Mouse (Mus musculus) layer of hippocampus, adult 9-11 months (tissue): ENCODE data around the gene Wars2.

Experiments used
- DNase-seq: peaks from one replicate; pipeline ENCODE4 v3.0.0; 2022

The Wars2 gene

DNA sequence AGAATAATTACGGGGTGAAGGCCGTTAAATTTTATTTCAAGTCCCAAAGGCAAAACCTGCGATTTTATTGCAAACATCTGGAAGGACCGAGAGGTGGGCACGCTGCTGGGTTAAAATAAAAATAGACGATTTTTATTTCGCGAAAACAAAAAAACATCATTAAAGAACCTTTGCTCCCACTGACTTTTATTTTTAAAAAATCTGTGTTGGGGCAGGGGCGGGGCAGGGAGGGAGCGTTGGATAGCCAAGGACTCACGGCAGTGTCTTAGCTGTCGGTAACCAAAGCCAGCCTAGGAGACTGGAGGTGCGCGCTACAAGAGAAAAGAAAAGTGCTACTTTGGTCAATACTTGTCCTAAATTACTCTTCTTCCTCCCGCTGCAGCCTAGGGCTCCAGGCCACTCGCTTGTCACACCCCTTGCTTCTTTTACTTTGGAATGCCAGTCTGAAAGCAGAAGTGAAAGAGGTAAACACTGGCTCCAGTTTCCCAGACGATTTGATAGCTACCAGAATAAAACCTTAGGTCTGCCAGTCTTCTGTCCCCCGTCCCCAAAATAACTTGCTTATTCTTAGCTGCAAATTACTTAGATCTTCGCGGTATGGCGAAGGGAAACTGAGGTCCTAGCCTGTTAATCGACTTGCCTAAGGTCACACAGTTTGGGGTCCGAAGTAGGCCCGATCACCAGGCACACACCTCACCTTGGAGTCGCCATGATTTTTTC is 108.1 kb downstream of the Wars2 start:
- DNase-seq, result no peak

DNA sequence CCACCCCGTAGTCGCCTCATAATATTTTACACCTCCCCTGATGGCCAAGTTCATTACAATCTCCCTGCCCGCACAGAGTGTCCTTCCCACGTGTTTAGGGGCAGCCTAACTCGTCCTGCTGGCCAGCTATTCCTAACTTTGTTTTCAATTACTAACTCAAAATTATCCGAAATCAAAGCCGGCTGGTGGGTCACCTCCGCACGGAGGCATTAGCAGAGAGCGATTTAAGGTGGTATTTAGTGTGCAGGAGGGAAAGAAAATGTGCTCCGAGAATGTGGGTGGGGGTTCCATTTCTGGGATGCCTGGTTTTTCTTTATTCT is 108.6 kb downstream of the Wars2 start:
- no peak for DNase-seq

DNA sequence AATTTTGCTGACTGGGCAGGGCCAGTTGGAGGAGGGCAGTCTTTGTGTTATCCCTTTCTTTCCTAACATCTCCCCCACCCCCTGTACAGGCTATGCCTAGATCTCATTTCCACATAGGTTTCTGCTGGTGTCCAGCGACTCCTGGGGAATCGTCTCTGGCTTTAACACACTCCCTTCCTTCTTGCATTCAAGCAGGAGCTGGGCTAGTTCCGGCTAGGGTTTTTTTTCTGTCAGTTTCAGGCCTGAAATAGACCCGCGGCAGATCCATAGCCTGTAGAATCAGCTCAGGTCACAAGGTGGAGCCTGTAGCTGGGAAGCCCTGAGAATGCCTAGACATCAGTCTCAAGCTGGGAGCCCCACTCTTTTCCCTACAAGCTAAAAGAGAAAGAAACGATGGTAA is 109.0 kb downstream of the Wars2 start:
- DNase-seq, result no peak

DNA sequence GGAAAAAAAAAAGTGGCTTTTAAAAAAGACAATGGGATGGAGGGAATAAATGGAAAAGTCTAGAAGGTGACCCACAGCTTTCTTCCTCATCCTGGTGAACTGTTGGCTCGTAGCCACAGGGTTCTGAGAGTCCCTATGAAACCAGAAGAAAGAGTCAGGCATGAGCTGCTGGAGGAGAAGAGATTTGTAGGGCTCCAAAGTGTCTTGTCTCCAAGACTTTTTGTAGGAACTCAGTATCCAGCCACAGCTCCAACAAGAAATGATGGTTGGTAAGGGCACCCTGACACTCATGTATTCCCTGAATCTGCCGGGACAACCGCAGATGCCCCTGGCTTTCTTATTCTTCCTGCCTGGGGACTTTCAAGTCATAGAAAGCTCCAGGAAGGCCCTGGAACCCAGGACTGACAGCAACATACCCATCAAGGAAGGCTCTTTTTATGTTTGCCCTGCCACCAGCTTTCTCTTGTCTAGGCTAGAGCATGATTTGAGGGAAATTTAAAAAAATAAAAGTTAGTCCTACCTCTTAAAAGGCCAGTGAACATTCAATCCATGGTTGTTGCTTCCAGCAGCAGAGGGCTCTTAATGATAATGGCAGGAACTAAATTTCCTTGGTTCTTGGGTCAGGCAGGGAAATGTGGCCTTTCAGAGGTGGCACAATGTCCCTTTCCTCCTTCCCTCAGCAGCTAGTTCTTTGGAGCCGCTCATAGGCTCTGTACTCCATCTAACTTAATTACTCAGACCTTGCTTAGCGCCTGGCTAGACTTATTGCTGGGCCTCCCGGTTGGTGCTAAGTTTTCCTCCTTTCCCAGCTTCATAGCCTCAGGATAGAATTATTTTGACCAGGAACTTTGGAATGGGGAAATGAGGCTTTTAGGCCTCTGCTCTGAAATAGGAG is 110.7 kb downstream of the Wars2 start:
- DNase-seq, result no peak

DNA sequence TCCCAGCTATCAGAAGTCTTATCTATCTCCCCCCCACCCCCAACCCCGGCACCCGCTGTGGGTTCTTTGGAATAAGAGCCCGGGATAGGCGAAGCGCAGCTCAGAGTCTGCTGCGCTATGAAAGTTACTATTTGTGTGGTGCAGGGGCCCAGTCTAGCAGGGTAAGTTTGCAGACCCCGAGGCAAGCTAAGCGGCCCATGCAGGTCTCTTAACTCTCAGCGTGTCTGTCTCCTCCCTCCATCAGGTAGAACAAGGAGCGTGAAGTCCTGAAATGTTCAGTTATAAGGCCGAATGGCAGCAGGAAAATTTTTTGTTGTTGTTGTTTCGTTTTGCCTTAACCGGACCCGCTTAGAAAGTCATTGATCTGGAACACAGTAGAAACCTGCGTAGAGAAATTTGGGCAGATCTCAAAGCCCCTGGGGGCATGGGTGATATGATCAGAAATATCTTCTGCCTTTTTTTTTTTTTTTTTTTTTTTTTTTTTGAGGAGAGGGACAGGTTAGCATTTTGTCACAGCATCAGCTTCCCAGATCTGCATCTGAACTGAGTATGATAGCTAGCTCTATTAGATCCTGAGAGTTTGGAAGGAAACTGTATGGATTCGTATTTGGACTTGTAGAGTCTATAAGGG is 111.7 kb downstream of the Wars2 start:
- DNase-seq, result no peak

DNA sequence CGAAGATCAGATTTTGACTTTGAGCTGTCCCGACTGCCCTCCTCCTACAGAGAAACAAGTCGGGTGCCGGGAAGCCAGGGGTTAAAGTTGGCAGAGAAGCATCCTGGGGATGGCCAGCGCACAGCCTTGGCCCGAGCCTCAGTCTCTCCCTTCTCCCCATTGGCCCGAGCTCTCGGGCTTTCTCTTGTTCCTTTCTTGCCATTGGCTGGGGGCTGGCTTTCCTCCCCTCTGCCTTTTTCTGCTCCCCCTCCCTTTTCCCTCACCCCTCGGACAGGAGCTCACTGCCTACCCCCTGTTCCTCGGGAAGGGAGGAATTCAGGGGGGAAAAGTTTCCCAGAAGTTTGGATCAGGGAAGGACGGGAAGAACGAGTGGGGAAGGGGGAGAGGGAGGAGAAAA is 112.2 kb downstream of the Wars2 start:
- no peak for DNase-seq

DNA sequence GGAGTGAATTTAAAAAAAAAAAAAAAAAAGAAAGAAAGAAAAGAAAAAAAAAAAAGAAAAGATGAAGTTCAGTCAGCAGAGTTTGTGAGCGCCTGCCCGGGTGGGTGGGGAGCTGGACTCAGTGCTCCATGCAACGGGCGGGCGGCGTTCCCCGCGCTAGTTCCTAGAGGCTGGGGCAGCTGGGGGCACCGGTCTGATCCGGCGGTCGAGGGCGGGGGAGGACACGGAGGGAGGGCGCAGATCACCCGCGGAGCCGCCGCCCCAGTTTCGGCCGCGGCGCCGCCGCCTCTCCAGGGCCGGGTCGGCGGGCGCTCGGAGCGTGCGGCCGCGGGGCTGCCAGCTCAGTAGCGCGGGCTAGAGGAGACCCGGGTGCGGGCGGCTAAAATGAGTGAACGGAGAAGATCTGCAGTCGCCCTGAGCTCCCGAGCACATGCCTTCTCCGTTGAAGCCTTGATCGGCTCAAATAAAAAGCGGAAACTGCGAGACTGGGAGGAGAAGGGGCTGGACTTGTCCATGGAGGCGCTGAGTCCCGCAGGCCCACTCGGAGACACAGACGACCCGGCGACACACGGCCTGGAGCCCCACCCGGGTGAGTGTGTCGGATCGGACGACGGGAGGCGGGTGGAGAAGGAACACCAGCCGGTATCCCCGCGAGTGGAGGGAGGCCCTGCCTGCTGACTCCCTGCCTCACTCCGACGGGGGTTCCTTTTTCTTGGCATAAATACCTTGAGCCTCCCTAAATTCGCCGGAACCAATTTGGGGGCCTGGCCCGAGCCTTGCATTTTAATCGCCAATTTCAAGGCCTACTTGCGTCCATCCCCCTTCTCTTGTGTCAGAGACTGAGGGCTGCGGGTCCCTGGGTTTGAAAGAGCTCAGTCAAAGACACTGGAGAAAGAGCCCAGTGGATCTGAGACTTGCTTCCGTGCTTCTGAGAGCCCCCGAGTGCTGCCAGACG is 112.9 kb downstream of the Wars2 start:
- DNase-seq, result no peak

DNA sequence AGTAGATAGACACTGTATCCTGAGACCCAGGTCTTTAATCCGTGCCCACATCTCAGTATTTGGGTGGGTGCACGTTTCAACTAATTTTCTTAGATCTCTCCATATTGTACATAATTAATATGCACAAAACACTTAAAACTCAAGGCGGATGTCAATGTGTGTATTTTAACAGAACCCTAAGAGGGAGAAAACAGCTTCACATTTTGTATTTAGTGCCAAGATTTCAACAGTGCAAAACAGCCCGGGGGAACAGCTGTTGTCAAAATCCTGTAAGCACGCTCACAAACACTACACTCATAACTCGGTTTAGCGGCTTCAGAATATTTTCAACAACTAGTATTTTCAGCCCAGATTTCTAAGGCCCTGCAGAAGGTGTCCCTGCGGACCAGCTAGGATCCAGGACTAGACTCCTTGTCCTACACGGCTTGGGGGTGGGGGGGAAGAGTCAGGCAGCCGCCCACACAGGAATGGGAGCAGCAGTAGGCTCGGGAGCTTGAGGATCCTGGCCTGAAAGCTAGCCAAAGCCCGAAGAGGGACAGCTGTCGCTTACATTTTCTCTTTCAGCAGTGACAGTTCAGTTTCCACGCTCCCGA is 113.8 kb downstream of the Wars2 start:
- DNase-seq, result no peak

DNA sequence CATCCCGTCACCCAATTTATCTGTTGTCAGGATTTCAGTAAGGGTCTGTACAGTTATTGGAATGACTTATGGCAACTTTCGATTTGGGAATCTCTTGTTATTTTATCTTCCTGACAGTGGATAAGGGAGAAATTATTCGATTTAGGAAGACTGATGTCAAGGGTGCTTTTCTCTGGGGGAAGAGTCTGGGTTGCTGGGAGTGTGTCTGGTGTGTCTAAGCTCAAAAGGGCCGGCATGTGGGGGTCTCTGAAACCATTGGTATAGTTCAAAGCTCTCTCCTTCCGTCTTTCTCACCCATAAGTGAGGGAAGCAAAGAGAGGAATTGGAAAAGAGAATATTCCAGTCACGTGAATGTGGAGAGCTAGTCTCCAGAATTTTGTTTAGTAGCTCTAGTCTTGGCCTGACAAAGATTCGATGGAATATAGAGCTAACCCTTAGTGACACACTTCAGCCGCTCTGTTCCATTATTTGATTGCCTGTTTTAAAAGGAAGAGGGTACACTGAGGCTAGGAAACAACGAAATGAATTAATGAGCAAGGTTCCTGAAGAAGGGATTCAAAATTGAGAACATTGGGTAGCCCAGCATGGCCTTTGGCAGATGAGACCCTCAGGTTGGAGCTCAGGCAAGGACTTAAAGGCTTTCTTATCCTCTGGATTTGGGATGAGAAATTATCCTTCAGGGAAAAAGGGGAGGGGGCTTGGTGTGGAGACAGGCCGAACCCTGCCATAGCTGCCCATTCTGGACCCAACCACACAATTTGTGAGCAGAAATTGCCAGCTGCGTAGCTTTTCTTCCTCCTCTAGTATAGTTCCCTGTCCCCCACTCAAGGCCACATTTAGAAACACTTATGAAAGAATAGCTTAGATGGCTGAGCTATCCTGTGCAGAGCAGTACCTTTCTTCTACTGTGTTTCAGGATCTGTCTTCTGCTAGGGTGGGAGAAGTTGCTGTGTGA is 114.8 kb downstream of the Wars2 start:
- no peak for DNase-seq

DNA sequence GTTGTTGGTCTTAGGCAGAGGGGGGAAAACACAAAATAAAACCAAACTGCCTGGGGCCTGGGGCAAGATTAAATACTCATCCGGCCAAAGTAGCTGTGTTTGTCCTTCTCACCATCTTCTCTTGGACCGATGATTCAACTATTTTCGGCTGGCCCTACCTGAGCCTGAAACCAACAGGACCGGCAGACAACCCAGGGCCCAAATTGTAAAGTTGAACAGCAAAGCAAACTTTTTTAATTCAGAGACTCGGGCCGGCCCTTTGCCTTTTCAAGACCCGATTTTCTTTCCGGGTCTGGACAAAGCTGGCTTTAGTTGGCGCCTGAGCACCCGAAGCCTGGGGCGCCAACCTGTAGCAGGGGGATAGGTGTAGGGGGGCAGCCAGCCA is 115.5 kb downstream of the Wars2 start:
- DNase-seq, result no peak

DNA sequence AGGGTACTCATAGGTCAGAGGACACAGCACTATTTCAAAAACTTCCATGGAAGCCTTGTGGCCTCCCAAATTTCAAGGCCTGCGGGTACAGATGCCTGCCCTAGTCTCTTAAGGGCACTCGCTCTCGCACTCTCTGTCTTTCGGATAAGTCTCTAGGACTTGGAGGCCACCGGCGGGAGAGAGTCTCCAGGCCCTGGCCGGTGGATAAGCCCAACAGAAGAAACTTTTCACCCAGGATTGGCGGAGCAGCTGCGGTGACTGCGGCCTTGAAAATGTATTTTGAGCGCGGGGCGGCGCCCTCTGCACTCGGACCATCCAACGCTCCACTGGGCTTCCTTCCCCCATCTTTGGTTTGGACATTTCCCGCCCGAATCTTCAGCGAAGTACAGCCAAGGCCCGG is 115.9 kb downstream of the Wars2 start:
- DNase-seq, result no peak

DNA sequence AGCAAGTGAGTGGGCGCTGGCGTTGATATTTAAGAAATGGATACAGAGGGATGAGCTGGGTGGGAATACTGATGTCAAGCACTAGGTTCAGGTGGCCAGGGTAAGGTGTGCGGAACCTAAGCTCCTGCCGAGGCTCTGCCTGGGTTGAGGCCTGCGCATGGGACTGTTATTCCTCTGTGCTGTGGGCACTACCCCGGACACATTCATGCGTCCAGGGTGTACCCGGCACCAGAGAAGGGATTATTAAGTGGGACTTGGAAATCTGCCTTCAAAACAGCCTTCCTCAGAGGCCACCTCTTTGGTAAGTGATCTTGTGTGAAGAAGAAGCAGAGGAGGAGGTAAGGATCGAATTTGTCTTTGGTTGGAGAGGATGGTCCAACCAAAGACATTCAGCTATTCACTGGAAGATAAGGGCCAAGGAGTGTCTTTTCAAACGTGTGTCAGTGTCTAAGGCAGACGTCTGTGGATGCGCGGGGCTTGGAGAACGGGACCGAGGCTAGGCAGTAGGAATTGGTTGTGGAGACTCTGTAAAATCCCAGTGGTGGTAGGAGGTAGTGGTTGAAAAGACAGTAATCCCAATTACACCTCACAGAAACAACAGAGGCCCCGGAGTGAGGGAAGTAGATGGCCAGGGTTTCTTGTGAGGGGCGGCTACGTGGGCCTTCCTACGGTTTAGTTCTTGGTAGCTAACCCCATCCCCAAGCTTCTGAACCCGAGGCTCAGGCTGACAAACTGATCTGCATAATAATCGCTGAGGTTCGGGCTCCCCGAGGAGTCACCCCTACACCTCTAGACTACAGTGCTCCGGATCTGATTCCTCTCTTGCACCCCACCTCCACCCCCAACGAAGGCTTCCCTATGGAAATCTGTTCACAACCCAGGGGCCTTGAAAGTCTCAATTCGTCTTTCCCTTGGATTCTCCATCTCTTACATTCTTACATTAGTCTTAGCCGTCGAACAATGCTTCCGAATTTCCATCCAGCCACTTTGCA is 117.0 kb downstream of the Wars2 start:
- DNase-seq, result no peak

DNA sequence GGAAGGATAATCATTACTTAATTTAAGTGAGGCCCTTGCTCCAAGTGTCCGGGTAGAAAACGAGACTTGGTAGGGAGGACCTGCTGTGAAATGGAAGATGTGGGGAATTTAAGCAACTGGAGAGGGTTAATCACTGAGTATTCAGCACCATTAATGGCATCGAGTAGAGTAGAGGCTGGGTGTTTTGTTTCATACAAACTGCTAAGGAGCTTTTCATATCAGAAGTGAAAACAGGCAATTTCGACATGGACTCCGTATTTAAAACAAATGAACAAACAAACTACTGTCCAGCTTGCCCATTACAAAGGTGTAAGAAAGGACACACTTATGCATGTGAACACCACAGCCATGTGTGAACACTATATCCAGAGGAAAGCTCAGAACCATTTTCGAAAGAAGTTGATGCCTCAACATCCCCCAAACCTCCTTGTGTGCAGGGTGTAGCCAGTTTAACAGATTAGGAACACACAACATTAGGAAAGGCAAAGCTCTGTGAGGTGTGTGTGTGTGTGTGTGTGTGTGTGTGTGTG is 118.9 kb downstream of the Wars2 start:
- DNase-seq, result no peak

DNA sequence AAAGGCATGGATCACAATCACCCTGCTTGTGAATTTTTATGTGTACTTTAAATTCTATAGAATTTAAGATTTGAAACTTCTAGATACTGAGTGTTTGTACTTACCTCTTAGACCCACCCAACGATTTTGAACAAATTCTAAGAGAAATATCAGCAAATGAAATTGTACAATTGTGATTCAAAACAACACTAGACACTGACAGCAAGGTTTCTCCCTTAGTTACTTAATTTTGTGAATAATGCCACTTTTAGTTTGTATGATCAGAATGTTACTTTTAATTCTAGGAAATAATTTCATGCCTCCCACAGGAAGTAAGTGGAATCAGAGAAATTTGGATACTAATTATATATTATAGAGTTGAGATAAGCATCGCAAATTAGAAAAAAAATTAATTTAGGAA is 119.5 kb downstream of the Wars2 start:
- no peak for DNase-seq

DNA sequence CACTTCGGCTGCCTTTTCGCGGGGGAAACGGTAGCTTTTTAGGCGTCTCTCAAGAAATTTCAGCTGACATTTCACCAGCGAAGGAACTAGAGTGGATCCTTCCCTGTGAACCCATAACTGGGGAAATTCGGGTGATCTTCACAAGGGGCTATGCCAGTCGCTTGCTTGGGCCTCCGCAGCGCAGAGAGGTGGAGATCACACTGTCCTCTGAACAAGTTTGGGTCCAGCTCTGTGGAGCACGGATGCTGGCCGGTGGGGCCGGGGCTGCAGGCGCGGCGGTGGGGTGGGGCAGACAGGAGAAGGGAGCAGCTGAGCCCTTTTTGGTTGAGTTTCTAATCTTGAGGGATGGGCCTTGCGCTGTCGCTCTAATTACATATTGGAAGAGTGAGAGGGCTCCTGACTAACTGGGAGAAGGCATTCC is 120.5 kb downstream of the Wars2 start:
- DNase-seq, result no peak

DNA sequence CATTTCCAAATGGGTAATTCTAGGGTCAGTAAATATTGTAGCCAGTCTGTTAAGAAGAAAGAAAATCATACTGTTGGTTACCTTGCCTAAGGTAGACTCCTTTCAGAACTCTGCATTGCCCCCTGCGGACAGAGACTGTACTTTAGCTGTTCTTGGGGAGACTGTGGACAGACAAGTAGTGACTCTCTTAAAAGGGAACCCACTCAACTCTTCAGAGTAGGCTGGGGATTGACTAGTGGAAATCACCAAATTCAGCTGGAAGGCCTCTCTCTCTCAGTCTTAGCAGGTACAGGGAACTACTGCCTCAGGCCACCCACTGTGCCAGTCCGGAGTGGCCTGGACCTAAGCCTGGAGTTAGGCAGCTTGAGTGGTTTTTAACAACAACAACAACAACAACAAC is 121.1 kb downstream of the Wars2 start:
- DNase-seq, result no peak

DNA sequence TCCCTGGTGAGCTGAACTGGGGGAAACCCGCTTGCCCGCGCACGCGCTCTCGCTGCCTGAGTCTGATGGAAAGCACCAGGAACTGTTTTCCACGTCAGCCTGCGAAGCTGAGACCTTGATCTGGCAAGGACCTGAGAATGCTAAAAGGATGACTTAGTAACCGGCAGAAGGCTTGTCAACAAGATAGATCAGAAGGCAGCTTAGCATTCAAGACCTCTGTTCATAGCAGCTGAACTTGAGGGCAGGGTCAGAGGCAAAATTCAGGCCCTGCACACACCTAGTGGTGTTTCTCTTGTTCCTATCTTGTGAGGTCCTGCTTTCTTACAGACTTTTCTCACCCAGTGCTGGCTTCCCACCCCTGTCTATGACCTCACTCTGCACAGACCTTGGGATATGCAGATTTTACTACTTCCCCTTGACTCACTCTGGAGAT is 122.6 kb downstream of the Wars2 start:
- no peak for DNase-seq

DNA sequence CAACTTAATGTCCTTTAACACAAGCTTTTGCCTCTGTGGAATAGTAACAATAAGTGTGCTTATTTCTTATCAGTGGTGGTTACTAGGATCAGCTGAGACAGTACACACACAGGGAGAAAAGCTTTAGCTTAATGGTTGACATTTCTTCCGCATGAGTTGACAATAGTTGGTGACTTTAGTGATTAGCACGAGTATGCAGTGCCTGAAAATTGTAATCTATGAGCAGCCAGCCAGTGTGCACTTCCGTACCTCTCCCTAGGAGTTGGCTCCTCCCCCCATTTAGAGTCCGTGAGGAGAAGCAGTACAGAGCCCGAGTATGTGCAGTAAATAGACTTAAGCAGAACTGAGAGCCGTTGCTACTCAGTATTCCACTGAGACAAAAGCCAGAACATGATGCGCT is 123.8 kb downstream of the Wars2 start:
- DNase-seq, result no peak

DNA sequence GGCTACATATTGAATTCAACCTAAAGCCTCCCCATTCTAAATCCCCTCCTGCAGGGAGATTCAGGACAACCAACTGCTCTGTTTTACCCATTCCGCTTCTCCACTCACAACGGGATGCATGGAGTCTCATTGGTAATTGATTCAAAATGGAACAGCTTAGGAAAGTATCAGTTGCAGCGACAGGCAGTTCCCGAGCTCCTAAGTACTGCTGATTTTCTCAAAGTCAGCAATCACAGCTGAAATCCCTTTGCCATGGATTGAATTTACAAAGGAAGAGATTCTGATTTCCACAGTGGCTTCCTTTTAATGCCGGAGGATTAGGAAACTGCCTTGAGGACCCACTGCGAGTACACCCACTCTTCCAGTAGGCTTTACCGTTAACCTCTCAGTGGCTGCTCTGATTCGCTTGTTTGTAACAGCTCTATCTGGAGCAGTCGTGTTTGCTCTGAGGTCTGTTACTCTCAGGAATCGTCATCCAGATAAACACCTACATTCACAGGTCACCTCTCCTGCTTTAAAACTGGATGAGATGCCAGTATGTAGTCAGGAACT is 126.0 kb downstream of the Wars2 start:
- no peak for DNase-seq
